Mouse (Mus musculus): ENCODE measurements around the gene Zc2hc1b. TPM values are rescaled to one million over a fixed set of nuclear protein-coding genes. Genes with fewer than 3 reads are reported as not detected.

The Zc2hc1b gene
- polyA plus RNA-seq, 1 experiment = not detected

- H3K79me3 ChIP-seq (ENCODE audit: low read depth) = peaks cover 7% of the 10 kb centered on the region
- peaks cover 84% of the 10 kb centered on the region for H3K36me3 ChIP-seq (ENCODE audit: control insufficient read depth, insufficient read depth)
- H3ac ChIP-seq (ENCODE audit: control insufficient read depth, insufficient read length, low read depth) = no peak overlapping the region
- no peak overlapping the region for H3K4me3 ChIP-seq (ENCODE audit: insufficient read depth, poor library complexity, severe bottlenecking)
- TF ChIP-seq USF1 (IDR thresholded peaks at IDR 0.05; ENCODE audit: low read depth) = no peak
- TF ChIP-seq CTCF (IDR thresholded peaks at IDR 0.05; ENCODE audit: control insufficient read depth, insufficient read depth, insufficient read length) = no peak
- TF ChIP-seq CEBPB (IDR thresholded peaks at IDR 0.05; ENCODE audit: low read depth) = no peak
- no peak for TF ChIP-seq MYOD1 (IDR thresholded peaks at IDR 0.05; ENCODE audit: control insufficient read depth, insufficient read length, low read depth)
- TF ChIP-seq MYOG (IDR thresholded peaks at IDR 0.05; ENCODE audit: control insufficient read depth, extremely low read depth, insufficient read length) = no peak
- no peak for TF ChIP-seq FOSL1 (IDR thresholded peaks at IDR 0.05; ENCODE audit: insufficient read depth, low read length, poor library complexity, severe bottlenecking)
- no peak for TF ChIP-seq MAX (IDR thresholded peaks at IDR 0.05)
- H3K27me3 ChIP-seq (ENCODE audit: control insufficient read depth, insufficient read depth, insufficient read length) = no peaks in the 10 kb centered on the region
- H3K79me2 ChIP-seq (ENCODE audit: control insufficient read depth, insufficient read depth) = peaks cover 24% of the 10 kb centered on the region
Observed at GRCm38 (mm10) chr10:13186754-13187153, 8.9 kb upstream of the Zc2hc1b start.

- Histone ChIP-seq H3K79me3 (ENCODE audit: low read depth) (peaks cover 3% of the 10 kb centered on the region), H3K4me3 (ENCODE audit: insufficient read depth, poor library complexity, severe bottlenecking) (no peak overlapping the region), H3K27me3 (ENCODE audit: control insufficient read depth, insufficient read depth, insufficient read length) (no peaks in the 10 kb centered on the region), H3ac (ENCODE audit: control insufficient read depth, insufficient read length, low read depth) (no peak overlapping the region), H3K79me2 (ENCODE audit: control insufficient read depth, insufficient read depth) (peaks cover 18% of the 10 kb centered on the region), H3K36me3 (ENCODE audit: control insufficient read depth, insufficient read depth) (peaks cover 89% of the 10 kb centered on the region)
- no peak for TF ChIP-seq FOSL1 (IDR thresholded peaks at IDR 0.05; ENCODE audit: insufficient read depth, low read length, poor library complexity, severe bottlenecking)
- TF ChIP-seq MYOG (IDR thresholded peaks at IDR 0.05; ENCODE audit: control insufficient read depth, extremely low read depth, insufficient read length) = no peak
- no peak for TF ChIP-seq CEBPB (IDR thresholded peaks at IDR 0.05; ENCODE audit: low read depth)
- TF ChIP-seq MYOD1 (IDR thresholded peaks at IDR 0.05; ENCODE audit: control insufficient read depth, insufficient read length, low read depth) = no peak
- no peak for TF ChIP-seq USF1 (IDR thresholded peaks at IDR 0.05; ENCODE audit: low read depth)
- TF ChIP-seq CTCF (IDR thresholded peaks at IDR 0.05; ENCODE audit: control insufficient read depth, insufficient read depth, insufficient read length) = no peak
- no peak for TF ChIP-seq MAX (IDR thresholded peaks at IDR 0.05)
Observed at GRCm38 (mm10) chr10:13184170-13184766, 6.4 kb upstream of the Zc2hc1b start.

- Histone ChIP-seq H3K36me3 (ENCODE audit: control insufficient read depth, insufficient read depth) (peaks cover 82% of the 10 kb centered on the region), H3K79me3 (ENCODE audit: low read depth) (no peaks in the 10 kb centered on the region), H3K27me3 (ENCODE audit: control insufficient read depth, insufficient read depth, insufficient read length) (no peaks in the 10 kb centered on the region), H3K4me3 (ENCODE audit: insufficient read depth, poor library complexity, severe bottlenecking) (no peak overlapping the region), H3K79me2 (ENCODE audit: control insufficient read depth, insufficient read depth) (no peaks in the 10 kb centered on the region), H3ac (ENCODE audit: control insufficient read depth, insufficient read length, low read depth) (no peak overlapping the region)
- TF ChIP-seq CTCF (IDR thresholded peaks at IDR 0.05; ENCODE audit: control insufficient read depth, insufficient read depth, insufficient read length) (no peak), FOSL1 (IDR thresholded peaks at IDR 0.05; ENCODE audit: insufficient read depth, low read length, poor library complexity, severe bottlenecking) (no peak), MYOG (IDR thresholded peaks at IDR 0.05; ENCODE audit: control insufficient read depth, extremely low read depth, insufficient read length) (no peak), USF1 (IDR thresholded peaks at IDR 0.05; ENCODE audit: low read depth) (no peak), MAX (IDR thresholded peaks at IDR 0.05) (no peak), MYOD1 (IDR thresholded peaks at IDR 0.05; ENCODE audit: control insufficient read depth, insufficient read length, low read depth) (no peak), CEBPB (IDR thresholded peaks at IDR 0.05; ENCODE audit: low read depth) (no peak)
Observed at GRCm38 (mm10) chr10:13180211-13180610, 2.4 kb upstream of the Zc2hc1b start.

GRCm38 (mm10) chr10:13175866-13176265 is 2.0 kb downstream of the Zc2hc1b start:
- H3K79me3 ChIP-seq (ENCODE audit: low read depth) = no peaks in the 10 kb centered on the region
- H3K36me3 ChIP-seq (ENCODE audit: control insufficient read depth, insufficient read depth) = peaks cover 51% of the 10 kb centered on the region
- TF ChIP-seq MYOD1 (IDR thresholded peaks at IDR 0.05; ENCODE audit: control insufficient read depth, insufficient read length, low read depth) (no peak), FOSL1 (IDR thresholded peaks at IDR 0.05; ENCODE audit: insufficient read depth, low read length, poor library complexity, severe bottlenecking) (no peak), USF1 (IDR thresholded peaks at IDR 0.05; ENCODE audit: low read depth) (no peak), CEBPB (IDR thresholded peaks at IDR 0.05; ENCODE audit: low read depth) (no peak)

GRCm38 (mm10) chr10:13172798-13173221 is 5.0 kb downstream of the Zc2hc1b start:
- Histone ChIP-seq H3K36me3 (ENCODE audit: control insufficient read depth, insufficient read depth) (peaks cover 20% of the 10 kb centered on the region), H3K79me2 (ENCODE audit: control insufficient read depth, insufficient read depth) (no peaks in the 10 kb centered on the region), H3ac (ENCODE audit: control insufficient read depth, insufficient read length, low read depth) (no peak overlapping the region), H3K79me3 (ENCODE audit: low read depth) (no peaks in the 10 kb centered on the region), H3K27me3 (ENCODE audit: control insufficient read depth, insufficient read depth, insufficient read length) (no peaks in the 10 kb centered on the region), H3K4me3 (ENCODE audit: insufficient read depth, poor library complexity, severe bottlenecking) (no peak overlapping the region)
- TF ChIP-seq USF1 (IDR thresholded peaks at IDR 0.05; ENCODE audit: low read depth) (no peak), CTCF (IDR thresholded peaks at IDR 0.05; ENCODE audit: control insufficient read depth, insufficient read depth, insufficient read length) (no peak), FOSL1 (IDR thresholded peaks at IDR 0.05; ENCODE audit: insufficient read depth, low read length, poor library complexity, severe bottlenecking) (no peak), CEBPB (IDR thresholded peaks at IDR 0.05; ENCODE audit: low read depth) (no peak), MAX (IDR thresholded peaks at IDR 0.05) (no peak), MYOD1 (IDR thresholded peaks at IDR 0.05; ENCODE audit: control insufficient read depth, insufficient read length, low read depth) (no peak), MYOG (IDR thresholded peaks at IDR 0.05; ENCODE audit: control insufficient read depth, extremely low read depth, insufficient read length) (no peak)

More at GRCm38 (mm10) chr10:13175866-13176265, 2.0 kb downstream of the Zc2hc1b start:
- H3K79me2 ChIP-seq (ENCODE audit: control insufficient read depth, insufficient read depth) = no peaks in the 10 kb centered on the region
- H3K4me3 ChIP-seq (ENCODE audit: insufficient read depth, poor library complexity, severe bottlenecking) = no peak overlapping the region
- H3ac ChIP-seq (ENCODE audit: control insufficient read depth, insufficient read length, low read depth) = no peak overlapping the region
- H3K27me3 ChIP-seq (ENCODE audit: control insufficient read depth, insufficient read depth, insufficient read length) = no peaks in the 10 kb centered on the region

Data from C2C12 (cell line).